Mouse (Mus musculus) hindbrain, embryonic 12.5 days (tissue): ENCODE results near the gene Dthd1. TPM values are rescaled to one million over a fixed set of nuclear protein-coding genes. Genes with fewer than 3 reads are reported as not detected.

Source experiments
- ATAC-seq: fragments of 200-750 bp; cut with Nextera tagmentation; 2 replicates; pipeline ENCODE4 v1.8.0; 2017; ENCODE audit warnings: moderate TSS enrichment; ENCODE audit not compliant: low FRiP score
- H3K27ac ChIP-seq: fragments of 300-500 bp; sonication (generic); 2 replicates; pipeline ENCODE4 v1.5.1; 2016; ENCODE audit warnings: mild to moderate bottlenecking
- H3K27me3 ChIP-seq: fragments of 300-500 bp; sonication (generic); 2 replicates; pipeline ENCODE4 v1.6.1; 2016; ENCODE audit warnings: mild to moderate bottlenecking
- H3K36me3 ChIP-seq: fragments of 300-500 bp; sonication (generic); 2 replicates; pipeline ENCODE4 v1.6.1; 2016; ENCODE audit warnings: mild to moderate bottlenecking
- H3K4me1 ChIP-seq: fragments of 300-500 bp; sonication (generic); 2 replicates; pipeline ENCODE4 v1.6.1; 2016
- H3K4me2 ChIP-seq: fragments of 300-500 bp; sonication (generic); replicated peaks from 2 replicates; pipeline ENCODE4 v1.6.1; 2016; ENCODE audit warnings: mild to moderate bottlenecking
- H3K4me3 ChIP-seq: fragments of 300-500 bp; sonication (generic); 2 replicates; pipeline ENCODE4 v1.5.1; 2016; ENCODE audit warnings: mild to moderate bottlenecking
- H3K9ac ChIP-seq: fragments of 300-500 bp; sonication (generic); 2 replicates; pipeline ENCODE4 v1.6.1; 2016; ENCODE audit warnings: mild to moderate bottlenecking, moderate library complexity
- H3K9me3 ChIP-seq: fragments of 300-500 bp; sonication (generic); replicated peaks from 2 replicates; pipeline ENCODE4 v1.6.1; 2016; ENCODE audit warnings: mild to moderate bottlenecking
- WGBS: fragments of 180-500 bp; shearing (Covaris S2); methylation state at CpG from one replicate; pipeline ENCODE4 v1.1.7; 2016; 5-methylcytosine and 5-hydroxymethylcytosine counted together
- polyA plus RNA-seq: library from polyadenylated mRNA; unstranded; fragments of >200 nt; fragmentation: Nextera tagmentation; extraction: Ambion mirVana; gene quantifications from 2 replicates; pipeline ENCODE4 v1.2.1, GENCODE M21; 2016

Gene Dthd1
- polyA plus RNA-seq, 1 experiment from 2014 or later: not detected

DNA sequence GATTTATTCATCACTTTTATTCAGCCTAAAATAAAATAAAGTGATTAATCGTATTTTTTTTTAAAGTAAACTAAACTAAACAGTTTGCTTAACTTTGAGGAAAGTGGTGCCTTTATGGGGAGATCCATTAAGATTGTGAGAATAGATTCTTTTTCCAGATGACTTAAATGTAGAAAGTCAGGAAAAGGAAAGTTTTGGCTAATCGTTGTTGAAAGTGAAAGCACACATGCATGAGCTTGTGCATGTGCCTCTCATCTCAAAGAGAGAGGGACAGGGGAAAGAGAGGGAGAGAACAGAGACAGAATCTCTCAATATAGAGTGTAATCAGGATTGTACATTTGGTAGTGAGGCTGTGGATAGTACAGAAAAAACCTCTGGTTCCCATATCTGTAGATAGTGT lies 5.9 kb downstream of the Dthd1 start:
- H3K4me1 ChIP-seq: no peaks in the 10 kb centered on the region
- no peak overlapping the region for H3K4me3 ChIP-seq
- no peak overlapping the region for H3K4me2 ChIP-seq
- no peaks in the 10 kb centered on the region for H3K36me3 ChIP-seq
- H3K9me3 ChIP-seq: no peaks in the 10 kb centered on the region
- H3K9ac ChIP-seq: no peak overlapping the region
- no peaks in the 10 kb centered on the region for H3K27me3 ChIP-seq
- no peak overlapping the region for H3K27ac ChIP-seq
- 81% methylated on average over 2 of the region's 2 CpGs for WGBS
- ATAC-seq: no peak

DNA sequence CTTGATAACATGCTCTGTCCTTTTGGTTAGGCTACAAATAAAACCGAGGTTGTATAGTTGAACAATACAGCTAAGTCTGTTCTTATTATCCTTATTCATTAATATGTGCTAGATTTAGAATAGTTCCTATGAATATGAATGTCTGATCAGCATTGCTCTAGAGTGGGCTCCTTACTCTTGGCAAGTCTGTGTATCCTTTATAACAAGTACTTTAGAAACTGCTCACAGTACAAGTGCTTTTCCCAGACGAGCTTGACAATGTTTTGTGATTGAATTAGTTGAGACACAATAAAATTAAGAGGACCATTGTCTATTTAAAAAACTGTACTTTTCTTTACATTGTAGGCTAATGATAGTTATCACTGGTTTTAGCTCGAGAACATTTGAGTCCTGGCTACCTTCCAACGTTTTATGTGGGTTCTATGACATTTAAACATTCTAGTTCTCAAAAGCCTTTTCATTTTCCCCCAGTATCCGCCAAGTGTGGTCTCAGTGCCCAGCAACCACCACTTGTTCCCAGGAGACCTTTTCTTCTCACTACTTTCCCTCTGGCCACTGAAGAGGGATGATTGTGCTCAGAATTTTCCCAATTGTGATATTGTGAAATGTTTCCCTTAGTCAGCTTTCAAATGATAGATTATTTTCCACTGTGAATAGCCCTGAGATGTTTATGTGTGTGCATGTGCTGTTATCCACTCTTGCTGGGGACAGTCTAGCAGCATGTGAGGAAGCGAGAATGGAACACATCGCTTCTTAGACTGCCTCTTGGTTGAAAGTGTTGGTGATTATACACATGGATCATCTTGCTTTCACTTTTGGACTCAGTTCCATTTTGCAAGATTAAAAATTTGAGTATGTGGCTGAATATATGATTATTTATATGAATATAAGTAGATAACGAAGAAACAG lies 7.0 kb downstream of the Dthd1 start:
- Histone ChIP-seq H3K4me1 (no peaks in the 10 kb centered on the region), H3K27ac (no peak overlapping the region), H3K36me3 (no peaks in the 10 kb centered on the region), H3K27me3 (no peaks in the 10 kb centered on the region), H3K4me2 (no peak overlapping the region), H3K9me3 (no peaks in the 10 kb centered on the region), H3K4me3 (no peak overlapping the region), H3K9ac (no peak overlapping the region)
- ATAC-seq: no peak
- WGBS: 71% methylated on average over 8 of the region's 8 CpGs

DNA sequence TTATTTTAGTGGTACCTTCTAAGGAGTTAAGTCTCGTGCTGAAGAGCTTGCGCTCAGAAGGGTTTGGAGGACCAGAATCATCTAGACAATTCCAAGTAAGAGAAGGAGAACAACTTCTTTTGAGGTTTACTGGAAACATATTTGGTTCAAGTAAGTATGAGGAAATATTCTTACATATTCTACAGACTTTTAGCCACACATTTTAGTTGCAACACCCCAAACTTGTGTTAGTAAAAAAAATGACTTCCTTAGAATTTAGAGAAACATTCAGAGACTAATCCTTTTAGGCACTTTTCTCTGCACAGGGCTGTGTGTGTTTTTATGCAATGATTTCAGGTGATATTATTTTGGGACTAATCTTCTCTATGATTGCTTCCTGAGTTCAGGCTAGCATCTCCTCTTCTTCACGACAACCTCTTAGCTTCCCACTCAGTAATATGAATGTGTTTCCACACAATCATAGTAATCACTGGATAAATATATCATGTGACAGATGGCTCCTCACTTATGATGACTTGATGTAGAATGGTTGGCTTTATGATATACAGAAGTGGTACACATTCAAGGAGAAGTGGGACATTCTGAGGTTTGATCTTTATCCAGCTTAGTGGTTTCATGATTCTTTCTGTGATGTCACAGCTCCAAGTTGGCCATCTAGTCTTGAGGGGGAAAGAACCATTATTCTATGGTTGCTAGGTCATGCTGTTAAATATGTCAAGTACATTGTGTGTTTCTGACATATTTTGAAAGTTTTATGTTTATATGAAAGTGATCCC lies 29.5 kb downstream of the Dthd1 start:
- Histone ChIP-seq H3K27ac (no peak overlapping the region), H3K36me3 (no peaks in the 10 kb centered on the region), H3K4me1 (no peaks in the 10 kb centered on the region), H3K27me3 (no peaks in the 10 kb centered on the region), H3K9ac (no peak overlapping the region), H3K4me3 (no peak overlapping the region), H3K4me2 (no peak overlapping the region), H3K9me3 (no peaks in the 10 kb centered on the region)
- 95% methylated on average over 3 of the region's 3 CpGs for WGBS
- no peak for ATAC-seq

DNA sequence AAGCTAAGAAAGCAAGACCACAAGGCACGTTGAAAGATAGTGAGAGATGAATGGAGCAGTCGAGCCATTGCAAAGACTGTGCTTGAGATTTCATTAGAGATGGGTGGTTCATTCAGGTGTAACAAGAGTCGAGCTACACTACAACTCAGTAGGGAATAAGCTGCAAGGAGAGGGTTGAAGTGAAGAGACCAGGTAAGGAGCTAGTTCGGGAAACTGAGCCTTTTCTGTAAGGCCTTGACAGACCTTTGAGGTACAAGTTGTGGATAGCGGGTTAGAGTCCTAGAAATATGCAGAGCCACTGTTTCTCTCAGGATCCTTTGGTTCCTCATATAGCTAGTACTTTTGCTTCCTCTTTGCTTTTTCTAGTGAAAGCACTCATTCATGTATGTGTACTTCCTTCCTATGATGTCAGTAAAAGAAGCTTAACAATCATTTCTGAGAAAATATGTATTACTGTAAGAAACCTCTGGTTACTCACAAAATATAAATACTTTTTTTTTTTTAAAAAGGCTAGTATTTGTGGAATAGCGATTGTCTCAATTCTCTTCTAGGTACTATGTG lies 33.0 kb downstream of the Dthd1 start:
- H3K9ac ChIP-seq: no peak overlapping the region
- H3K27me3 ChIP-seq: no peaks in the 10 kb centered on the region
- H3K4me1 ChIP-seq: no peaks in the 10 kb centered on the region
- H3K27ac ChIP-seq: no peak overlapping the region
- ATAC-seq: no peak
- no peak overlapping the region for H3K4me3 ChIP-seq
- H3K36me3 ChIP-seq: no peaks in the 10 kb centered on the region
- H3K9me3 ChIP-seq: no peaks in the 10 kb centered on the region
- WGBS: 85% methylated on average over 6 of the region's 6 CpGs
- no peak overlapping the region for H3K4me2 ChIP-seq

DNA sequence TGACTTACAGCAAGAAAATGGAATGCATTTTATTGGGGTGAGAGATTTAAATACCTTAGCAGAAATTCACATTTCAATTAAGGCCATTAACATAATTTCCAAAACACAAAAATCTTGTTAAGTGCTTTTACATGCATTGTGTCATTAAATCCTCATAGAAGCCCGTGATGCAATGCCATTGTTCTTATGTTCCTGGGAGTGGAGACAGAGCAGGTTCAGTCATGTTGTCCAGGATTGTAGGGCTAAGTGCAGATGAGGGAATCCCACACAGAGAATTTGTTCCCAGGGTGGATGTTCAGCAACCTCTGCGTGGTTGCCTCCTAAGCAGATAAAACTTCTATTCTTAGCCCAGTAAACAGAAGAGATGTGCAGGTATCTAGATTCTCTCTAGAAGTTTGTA lies 37.7 kb downstream of the Dthd1 start:
- Histone ChIP-seq H3K9ac (no peak overlapping the region), H3K27me3 (no peaks in the 10 kb centered on the region), H3K4me1 (no peaks in the 10 kb centered on the region), H3K36me3 (no peaks in the 10 kb centered on the region), H3K9me3 (no peaks in the 10 kb centered on the region), H3K4me3 (no peak overlapping the region), H3K27ac (no peak overlapping the region), H3K4me2 (no peak overlapping the region)
- ATAC-seq: no peak
- 87% methylated on average over 2 of the region's 2 CpGs for WGBS

DNA sequence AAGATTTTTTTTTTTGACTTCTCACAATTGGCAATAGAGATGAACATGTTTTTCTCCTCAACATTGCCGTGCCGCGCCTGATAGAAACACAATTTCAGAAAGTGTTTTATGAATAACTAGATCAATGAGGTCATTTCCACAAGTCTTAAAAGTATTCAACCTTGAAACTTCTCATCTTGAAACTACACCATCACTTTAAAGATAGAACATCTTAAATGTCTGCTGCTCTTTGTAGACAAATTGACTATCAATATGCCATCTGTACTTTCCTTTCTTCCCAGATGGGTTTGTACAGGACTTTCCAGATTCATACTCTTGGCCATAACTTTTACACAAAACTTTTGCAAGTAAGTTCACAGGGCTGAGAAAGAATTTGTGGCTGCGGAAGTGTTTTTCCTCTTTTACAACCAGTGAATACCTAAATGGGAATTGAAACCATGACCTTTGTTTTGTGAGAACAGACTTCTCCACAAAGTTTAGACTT lies 40.8 kb downstream of the Dthd1 start:
- Histone ChIP-seq H3K4me2 (no peak overlapping the region), H3K27ac (no peak overlapping the region), H3K9ac (no peak overlapping the region), H3K4me3 (no peak overlapping the region), H3K36me3 (no peaks in the 10 kb centered on the region), H3K27me3 (no peaks in the 10 kb centered on the region), H3K4me1 (no peaks in the 10 kb centered on the region), H3K9me3 (no peaks in the 10 kb centered on the region)
- no peak for ATAC-seq
- 92% methylated on average over 4 of the region's 4 CpGs for WGBS

DNA sequence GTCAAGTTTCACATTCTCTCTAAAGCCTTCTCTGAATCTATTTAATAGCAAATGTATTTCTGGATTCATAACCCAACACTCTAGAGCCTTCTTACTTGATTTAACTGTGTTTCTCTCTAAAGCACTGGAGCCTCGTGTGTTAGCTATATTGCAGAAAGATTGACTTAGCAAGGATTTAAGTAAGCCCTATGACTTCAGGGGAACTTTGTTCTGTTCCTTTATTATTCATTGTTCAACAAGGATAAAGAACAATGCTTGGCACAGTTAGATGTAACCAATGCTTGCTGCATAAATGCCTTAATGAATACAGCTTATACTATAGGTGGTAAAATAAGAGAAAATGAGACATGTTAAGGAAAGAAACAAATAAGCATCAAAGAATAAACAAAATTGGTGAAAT lies 43.9 kb downstream of the Dthd1 start:
- ATAC-seq: no peak

DNA sequence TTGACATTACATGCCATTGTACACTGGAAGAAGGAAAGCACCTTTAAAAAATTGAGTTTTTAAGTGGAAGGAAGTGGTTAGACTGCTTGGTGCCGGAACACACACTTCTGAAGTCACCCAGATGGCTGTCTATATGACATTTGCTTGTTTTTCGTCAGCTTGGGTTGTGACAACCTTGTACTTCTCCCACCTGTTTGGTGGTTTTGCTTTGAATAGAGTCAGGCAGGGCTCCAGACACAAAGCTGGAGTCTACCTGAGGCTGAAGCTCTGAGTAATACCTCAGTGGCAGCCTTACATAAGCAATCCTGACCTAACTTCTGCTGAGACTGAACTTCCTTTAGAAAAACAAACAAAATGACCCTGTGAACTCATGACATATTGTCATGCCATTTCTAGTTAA lies 44.7 kb downstream of the Dthd1 start:
- WGBS: 88% methylated on average over 2 of the region's 2 CpGs
- Histone ChIP-seq H3K27ac (no peak overlapping the region), H3K27me3 (no peaks in the 10 kb centered on the region), H3K9me3 (no peaks in the 10 kb centered on the region), H3K4me2 (no peak overlapping the region), H3K4me1 (no peaks in the 10 kb centered on the region), H3K9ac (no peak overlapping the region), H3K36me3 (no peaks in the 10 kb centered on the region), H3K4me3 (no peak overlapping the region)
- ATAC-seq: no peak

More for the DNA sequence above, 43.9 kb downstream of the Dthd1 start:
- Histone ChIP-seq H3K27me3 (no peaks in the 10 kb centered on the region), H3K4me3 (no peak overlapping the region), H3K4me2 (no peak overlapping the region), H3K9me3 (no peaks in the 10 kb centered on the region), H3K4me1 (no peaks in the 10 kb centered on the region), H3K36me3 (no peaks in the 10 kb centered on the region), H3K27ac (no peak overlapping the region), H3K9ac (no peak overlapping the region)
- WGBS: 85% methylated on average over 1 of the region's 1 CpGs

DNA sequence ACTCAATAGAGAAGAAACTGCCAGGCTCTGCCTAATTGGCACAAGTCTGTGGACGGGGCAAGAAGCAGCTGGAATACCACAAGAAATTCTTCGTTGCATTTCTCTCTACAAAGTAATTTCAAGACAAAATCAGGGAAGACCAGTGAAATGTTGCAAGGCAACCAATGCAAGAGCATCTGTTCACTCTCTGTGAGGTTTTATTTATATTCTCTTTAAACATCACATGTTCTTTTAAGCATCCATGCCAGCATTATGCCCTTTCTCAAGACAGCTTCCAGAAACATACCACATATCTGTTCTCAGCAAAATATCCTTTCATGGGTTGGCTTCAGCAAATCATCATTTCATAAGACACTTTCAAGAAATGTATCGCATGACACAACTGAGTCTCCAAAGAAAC lies 50.7 kb downstream of the Dthd1 start:
- no peak overlapping the region for H3K4me3 ChIP-seq
- no peak for ATAC-seq
- H3K4me1 ChIP-seq: no peaks in the 10 kb centered on the region
- H3K36me3 ChIP-seq: no peaks in the 10 kb centered on the region
- WGBS: 85% methylated on average over 3 of the region's 3 CpGs
- no peak overlapping the region for H3K27ac ChIP-seq
- H3K9me3 ChIP-seq: no peaks in the 10 kb centered on the region
- H3K9ac ChIP-seq: no peak overlapping the region
- H3K27me3 ChIP-seq: no peaks in the 10 kb centered on the region
- H3K4me2 ChIP-seq: no peak overlapping the region

DNA sequence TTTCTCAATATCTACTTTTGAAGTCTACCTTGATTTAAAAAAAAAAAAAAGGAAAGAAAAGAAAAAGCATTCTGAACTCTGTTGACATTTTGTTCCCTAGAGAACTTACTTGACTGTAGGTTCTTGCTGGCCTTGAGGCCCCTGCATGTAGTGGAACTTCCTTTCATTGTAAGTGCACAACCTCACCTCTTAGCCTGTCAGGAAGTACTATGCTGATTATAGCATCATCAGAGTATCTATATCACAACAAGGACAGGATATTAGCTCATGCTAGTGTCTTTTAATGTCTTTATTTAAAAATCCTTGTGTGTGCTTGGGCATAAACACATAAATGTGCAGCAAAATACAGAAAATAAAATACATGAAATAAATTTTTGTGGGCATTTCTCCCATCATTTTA lies 53.4 kb downstream of the Dthd1 start:
- no peaks in the 10 kb centered on the region for H3K27me3 ChIP-seq
- H3K27ac ChIP-seq: no peak overlapping the region
- no peak overlapping the region for H3K9ac ChIP-seq
- H3K36me3 ChIP-seq: no peaks in the 10 kb centered on the region
- no peak for ATAC-seq
- H3K4me3 ChIP-seq: no peak overlapping the region
- H3K4me1 ChIP-seq: no peaks in the 10 kb centered on the region
- no peak overlapping the region for H3K4me2 ChIP-seq
- no peaks in the 10 kb centered on the region for H3K9me3 ChIP-seq

DNA sequence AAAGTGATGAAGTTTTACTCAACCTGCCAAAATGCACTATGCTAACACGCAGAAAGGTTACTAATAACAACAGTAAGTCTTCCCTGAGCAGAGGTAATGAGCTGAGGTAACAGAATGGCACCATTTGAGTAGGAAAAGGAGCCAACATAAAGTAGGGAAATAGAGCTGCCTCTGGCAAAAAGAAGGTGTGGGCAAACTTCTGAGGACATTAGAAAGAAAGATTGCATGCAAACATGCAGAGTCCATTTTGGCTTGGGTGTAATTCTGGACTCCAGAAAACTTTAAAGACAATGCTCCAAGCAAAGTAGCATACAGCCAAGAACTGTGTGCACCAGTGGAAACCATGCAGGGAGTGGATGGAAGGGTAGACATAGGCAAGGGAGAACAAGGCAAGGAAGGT lies 65.9 kb downstream of the Dthd1 start:
- Histone ChIP-seq H3K9me3 (no peaks in the 10 kb centered on the region), H3K27ac (no peak overlapping the region), H3K36me3 (no peaks in the 10 kb centered on the region), H3K4me2 (no peak overlapping the region), H3K9ac (no peak overlapping the region), H3K4me3 (no peak overlapping the region), H3K27me3 (no peaks in the 10 kb centered on the region), H3K4me1 (no peaks in the 10 kb centered on the region)
- no peak for ATAC-seq
- 69% methylated on average over 1 of the region's 1 CpGs for WGBS

DNA sequence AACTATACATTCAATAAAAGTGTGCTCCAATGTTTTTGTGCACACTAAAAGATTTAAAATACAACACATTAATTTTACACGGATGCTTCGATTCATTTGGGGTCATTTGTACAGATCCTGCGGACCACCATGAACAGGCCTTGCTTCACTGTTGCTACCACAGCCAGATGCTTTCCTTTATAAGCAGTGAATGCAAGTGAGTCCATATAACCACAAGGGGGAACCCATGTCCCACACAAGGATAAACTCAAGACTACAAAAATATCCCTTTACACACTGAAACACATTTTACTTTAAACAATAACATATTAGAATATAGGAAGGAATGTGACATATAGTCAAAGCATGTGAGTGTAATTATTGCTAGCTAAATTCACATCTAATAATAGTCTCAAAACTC lies 81.7 kb downstream of the Dthd1 start:
- 72% methylated on average over 3 of the region's 3 CpGs for WGBS
- peak; percentile 72; the same call in 1 of the 2 replicates for ATAC-seq
- Histone ChIP-seq H3K4me1 (no peaks in the 10 kb centered on the region), H3K9me3 (no peaks in the 10 kb centered on the region), H3K9ac (no peak overlapping the region), H3K4me2 (no peak overlapping the region), H3K27me3 (no peaks in the 10 kb centered on the region), H3K4me3 (no peak overlapping the region), H3K27ac (no peak overlapping the region), H3K36me3 (no peaks in the 10 kb centered on the region)
